Mouse (Mus musculus): ENCODE measurements around the gene Nlrx1.

DNA sequence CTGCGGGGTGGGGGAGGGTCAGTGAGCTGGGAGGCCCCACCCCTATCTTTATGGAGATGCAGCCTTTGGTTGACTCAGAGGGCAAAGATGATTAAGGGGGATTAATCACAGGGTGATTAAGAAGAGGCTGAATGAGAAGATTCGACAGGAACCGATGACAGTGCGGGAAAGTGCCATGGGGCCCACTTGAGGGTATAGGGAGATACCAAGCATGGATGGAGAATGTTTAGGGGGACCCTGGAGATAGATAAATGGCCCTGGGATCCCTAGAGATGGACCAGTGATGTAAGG lies 45.8 kb upstream of the Nlrx1 start:
- TF ChIP-seq POLR2A (IDR thresholded peaks at IDR 0.05; ENCODE audit: insufficient read length, low read depth) (no peak), USF1 (IDR thresholded peaks at IDR 0.05; ENCODE audit: low read depth) (no peak), MYOD1 (IDR thresholded peaks at IDR 0.05; ENCODE audit: control insufficient read depth in 1 of 3, insufficient read length in 2 of 3, low read depth in 2 of 3) (no peak), SRF (IDR thresholded peaks at IDR 0.05; ENCODE audit: control insufficient read depth, insufficient read length, low read depth) (no peak), POLR2AphosphoS2 (IDR thresholded peaks at IDR 0.05; ENCODE audit: insufficient read length, low read depth) (no peak), CEBPB (IDR thresholded peaks at IDR 0.05; ENCODE audit: insufficient read depth, poor library complexity, severe bottlenecking) (no peak), E2F4 (IDR thresholded peaks at IDR 0.05; ENCODE audit: insufficient read depth) (no peak), MYOG (IDR thresholded peaks at IDR 0.05; ENCODE audit: control insufficient read depth in 1 of 3, insufficient read depth in 1 of 3, insufficient read length in 2 of 3, low read depth in 2 of 3) (no peak), MAX (IDR thresholded peaks at IDR 0.05; ENCODE audit: low read depth) (no peak), TCF12 (IDR thresholded peaks at IDR 0.05; ENCODE audit: insufficient read depth, poor library complexity, severe bottlenecking) (no peak)

Measured in myocyte (in vitro differentiated cells).